ENCODE assay signal across 8 mouse cellular contexts in the genomic region with DNA sequence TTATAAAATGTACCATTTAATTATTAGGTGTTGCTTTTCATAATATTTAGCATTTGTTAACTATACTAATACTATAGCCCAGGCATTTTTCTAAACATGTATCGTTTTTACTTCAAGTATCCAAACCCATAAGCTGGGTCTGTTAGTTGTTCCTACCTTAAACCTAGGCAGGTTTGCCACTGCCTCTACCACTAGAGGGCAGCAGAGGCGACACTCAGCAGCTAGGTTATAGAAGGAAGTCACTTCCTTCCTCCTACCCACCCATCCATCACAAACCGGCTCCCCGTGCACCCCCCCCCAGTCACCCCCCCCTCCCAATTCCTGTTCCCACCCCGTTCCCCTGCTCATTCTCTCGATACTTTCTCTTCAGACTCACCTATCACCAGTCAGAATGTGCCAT.
DNase-seq lines count a peak whose midpoint lies in the region; ATAC-seq and TF ChIP-seq lines count a peak whose summit lies in the region.

No protein-coding gene starts in this region.

- H3K9ac ChIP-seq in forebrain, embryonic 14.5 days (ENCODE audit: low read length), result no peak overlapping the region
- H3K9ac ChIP-seq in forebrain, embryonic 13.5 days, result no peak overlapping the region
- H3K9ac ChIP-seq in neural tube, embryonic 11.5 days (ENCODE audit: low read length), result no peak overlapping the region

- H3K4me3 ChIP-seq in forebrain, embryonic 14.5 days (ENCODE audit: low read depth, low read length), result no peak overlapping the region
- H3K4me3 ChIP-seq in forebrain, embryonic 13.5 days, result no peak overlapping the region
- no peak overlapping the region for H3K4me3 ChIP-seq in gastrocnemius, adult 2 months
- H3K4me3 ChIP-seq in neural tube, embryonic 11.5 days (ENCODE audit: low read depth, low read length), result no peak overlapping the region

- 0 out of 2 replicates have a peak, but pooled peaks have one; percentile 52 for ATAC-seq in forebrain, embryonic 14.5 days
- ATAC-seq in forebrain, embryonic 13.5 days, result no peak
- ATAC-seq in CD4-positive, CD25-positive, alpha-beta regulatory T cell, adult 4 months, result peak; percentile 23
- ATAC-seq in neural tube, embryonic 11.5 days (ENCODE audit: insufficient read depth, low FRiP score, low TSS enrichment), result no peak

- H3K27ac ChIP-seq in forebrain, embryonic 14.5 days (ENCODE audit: low read depth, low read length), result no peak overlapping the region
- H3K27ac ChIP-seq in forebrain, embryonic 13.5 days, result no peak overlapping the region
- H3K27ac ChIP-seq in gastrocnemius, adult 2 months, result no peak overlapping the region
- H3K27ac ChIP-seq in neural tube, embryonic 11.5 days (ENCODE audit: low read depth, low read length), result no peak overlapping the region

- intact Hi-C loops in gastrocnemius, adult 2 months (cut with DNase I), result loop anchor here (1.0 kb wide), 1 partner anchor 277 kb away; a partner anchor contains a TSS

- peak; percentile 79 for TF ChIP-seq CTCF in gastrocnemius, adult 2 months (IDR thresholded peaks at IDR 0.05)

- DNase-seq in forebrain, embryonic 14.5 days (ENCODE audit: low spot score), result peak; percentile 70
- DNase-seq in c-Kit-negative CD71-positive TER-119-positive erythroid progenitor cells, embryonic 14.5 days (ENCODE audit: low read depth, low spot score), result peak; percentile 27
- DNase-seq in gastrocnemius, adult 2 months, result peak; percentile 69
- peak; percentile 44 to 79 for DNase-seq in layer of hippocampus, postnatal 25 days (ENCODE audit: extremely low spot score in 1 of 2, low spot score in 1 of 2)
- DNase-seq in neural tube, embryonic 11.5 days (ENCODE audit: low spot score), result peak; percentile 35
- DNase-seq in thymus, adult 18-20 months, result peak; percentile 21 to 50

- H3K4me1 ChIP-seq in forebrain, embryonic 14.5 days (ENCODE audit: control insufficient read depth, insufficient read depth, low read length), result no peaks in the 10 kb centered on the region
- H3K4me1 ChIP-seq in forebrain, embryonic 13.5 days, result peaks cover 20% of the 10 kb centered on the region
- H3K4me1 ChIP-seq in neural tube, embryonic 11.5 days (ENCODE audit: control insufficient read depth, insufficient read depth, low read length), result no peaks in the 10 kb centered on the region

- no peaks in the 10 kb centered on the region for H3K9me3 ChIP-seq in forebrain, embryonic 14.5 days (replicated peaks; ENCODE audit: control insufficient read depth, low read length)
- H3K9me3 ChIP-seq in forebrain, embryonic 13.5 days (replicated peaks), result no peaks in the 10 kb centered on the region
- no peaks in the 10 kb centered on the region for H3K9me3 ChIP-seq in neural tube, embryonic 11.5 days (ENCODE audit: control insufficient read depth, low read length)

- 25% methylated on average over 6 of the region's 6 CpGs for WGBS in forebrain, embryonic 14.5 days
- WGBS in forebrain, embryonic 13.5 days, result 20% methylated on average over 6 of the region's 6 CpGs
- WGBS in neural tube, embryonic 11.5 days, result 28% methylated on average over 6 of the region's 6 CpGs

- H3K36me3 ChIP-seq in forebrain, embryonic 14.5 days (ENCODE audit: control insufficient read depth, insufficient read depth, low read length), result no peaks in the 10 kb centered on the region
- H3K36me3 ChIP-seq in forebrain, embryonic 13.5 days (ENCODE audit: poor library complexity, severe bottlenecking), result no peaks in the 10 kb centered on the region
- H3K36me3 ChIP-seq in neural tube, embryonic 11.5 days (ENCODE audit: control insufficient read depth, insufficient read depth, low read length), result no peaks in the 10 kb centered on the region

- H3K27me3 ChIP-seq in forebrain, embryonic 14.5 days (replicated peaks; ENCODE audit: control insufficient read depth, insufficient read depth, low read length), result no peaks in the 10 kb centered on the region
- peaks cover 12% of the 10 kb centered on the region; the same call in 1 of the 2 replicates for H3K27me3 ChIP-seq in forebrain, embryonic 13.5 days
- H3K27me3 ChIP-seq in neural tube, embryonic 11.5 days (ENCODE audit: control insufficient read depth, insufficient read depth, low read length), result peaks cover 3% of the 10 kb centered on the region; the same call in 1 of the 2 replicates

- H3K4me2 ChIP-seq in forebrain, embryonic 14.5 days (ENCODE audit: low read length), result no peak overlapping the region
- no peak overlapping the region for H3K4me2 ChIP-seq in forebrain, embryonic 13.5 days
- no peak overlapping the region for H3K4me2 ChIP-seq in neural tube, embryonic 11.5 days (ENCODE audit: low read depth)

Comparison
In these comparisons a context has a peak if more than half of its experiments do, and no peak if none do; other contexts are left out.
1. ATAC-seq: peak in forebrain, embryonic 14.5 days (single experiment) and CD4-positive, CD25-positive, alpha-beta regulatory T cell, adult 4 months (single experiment); none in forebrain, embryonic 13.5 days (single experiment) and neural tube, embryonic 11.5 days (single experiment).
2. Peak in every context shown above with its lines, with median percentiles within 50 percentile points of each other: DNase-seq.